Mouse (Mus musculus): ENCODE measurements around the gene Olfr605.
"Not testable (repeated sequence)": the region's sequence is repeated elsewhere in the genome, so short reads cannot be mapped to it uniquely, and the experiment has no call there.

The Olfr605 gene

DNA sequence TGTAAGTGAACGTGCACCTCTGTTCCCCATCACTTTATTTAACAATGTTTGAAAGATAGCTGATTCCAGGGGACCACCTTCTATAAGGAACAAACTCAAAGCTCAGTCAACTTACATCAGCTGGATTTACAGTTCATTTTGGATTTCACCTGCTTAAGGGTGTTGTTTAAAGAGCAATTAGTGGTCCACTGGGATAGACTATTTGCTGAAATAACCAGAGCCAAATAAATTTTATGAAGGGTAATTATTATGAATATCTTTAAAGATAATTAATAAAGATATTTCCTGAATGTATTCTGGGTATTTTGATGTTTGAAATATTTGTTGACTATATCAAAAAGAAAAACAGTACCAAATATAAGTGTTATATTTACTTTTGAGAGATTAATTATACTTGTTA, at the start of gene Olfr605:
TSS of gene Olfr605 (minus strand) at position 101 of the 400 bp plus-strand sequence.
- DNase-seq (ENCODE audit: low read depth, low spot score) = no peak

DNA sequence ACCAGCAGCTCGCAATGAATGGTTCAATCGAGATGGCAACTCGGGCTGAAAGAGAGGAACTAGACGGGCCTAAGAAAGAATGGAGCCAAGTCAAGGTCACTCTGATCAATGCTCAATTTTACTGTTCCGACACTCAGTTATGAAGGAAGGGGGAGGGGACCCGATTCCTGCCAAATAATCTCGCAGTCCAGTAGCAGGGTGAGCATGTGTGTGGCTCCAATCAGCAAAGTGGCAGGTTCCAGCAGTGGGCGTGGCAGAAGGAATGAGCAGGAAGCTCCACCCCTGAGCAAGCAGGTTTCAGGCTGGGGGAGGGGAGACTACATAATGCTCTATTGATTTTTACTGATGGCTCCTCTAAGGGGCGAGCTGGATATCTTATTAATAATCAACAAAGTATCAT, 31.9 kb upstream of the Olfr605 start:
- DNase-seq (ENCODE audit: low read depth, low spot score) = not testable (repeated sequence)

DNA sequence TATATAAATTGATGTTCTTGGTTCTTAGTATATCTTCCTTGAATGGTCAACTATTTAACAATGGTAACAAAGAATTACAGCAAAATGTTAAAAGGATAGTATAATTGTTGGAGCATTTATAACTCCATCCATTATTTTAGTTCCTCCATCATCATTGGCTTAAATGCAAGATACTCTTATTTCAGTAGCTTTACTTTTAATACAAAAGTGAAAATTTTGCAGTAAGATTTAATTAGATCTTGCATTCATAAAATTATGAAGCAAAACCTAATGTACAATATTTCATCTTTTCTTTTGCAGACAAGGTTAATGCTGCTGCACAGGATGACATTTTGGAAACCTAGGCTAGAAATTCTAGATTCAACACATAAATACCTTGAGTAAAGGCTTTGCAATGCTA, 24.3 kb upstream of the Olfr605 start, which contains the start of gene Olfr608:
TSS of gene Olfr608 (plus strand) at position 301 of the 400 bp plus-strand sequence.
- DNase-seq (ENCODE audit: low read depth, low spot score) = no peak

DNA sequence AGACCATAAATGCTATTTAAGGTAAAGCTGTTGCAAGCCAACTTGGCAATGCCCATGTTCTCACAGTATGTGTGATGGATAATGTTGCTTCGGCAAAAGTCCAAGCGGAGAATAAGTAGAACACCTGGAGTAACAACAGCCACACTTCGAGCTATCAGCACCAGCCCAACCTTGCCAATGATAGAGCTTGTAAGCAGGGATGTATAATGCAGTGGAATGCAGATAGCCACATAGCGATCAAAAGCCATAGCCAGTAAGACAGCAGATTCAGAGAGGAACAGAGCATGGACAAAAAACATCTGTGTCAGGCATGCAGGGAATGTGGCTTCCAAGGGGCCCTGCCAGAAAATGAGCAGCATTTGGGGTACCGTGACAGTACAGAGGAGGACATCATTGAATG, 15.4 kb upstream of the Olfr605 start:
- DNase-seq (ENCODE audit: low read depth, low spot score) = no peak

DNA sequence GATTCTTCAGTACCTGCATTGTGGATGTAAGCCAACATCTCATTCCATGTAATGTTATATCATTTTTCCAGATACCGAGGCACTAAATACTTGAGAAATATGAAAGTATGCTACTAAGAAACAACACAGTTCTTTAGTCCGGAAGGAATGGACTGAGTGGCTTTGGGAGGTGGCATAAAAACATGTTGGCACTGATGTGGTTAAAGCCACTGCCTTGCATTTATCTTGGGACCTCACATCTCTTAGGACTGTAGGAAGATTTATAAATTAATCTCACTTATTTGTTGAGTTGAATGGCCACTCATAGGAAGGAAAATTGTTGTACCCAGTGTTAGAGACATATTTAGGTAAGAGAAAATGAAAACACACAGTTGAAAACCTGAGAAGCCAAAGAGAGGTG, 3.5 kb upstream of the Olfr605 start, which contains the start of gene Olfr606:
TSS of gene Olfr606 (plus strand) at position 301 of the 400 bp plus-strand sequence.
- DNase-seq (ENCODE audit: low read depth, low spot score) = no peak

DNA sequence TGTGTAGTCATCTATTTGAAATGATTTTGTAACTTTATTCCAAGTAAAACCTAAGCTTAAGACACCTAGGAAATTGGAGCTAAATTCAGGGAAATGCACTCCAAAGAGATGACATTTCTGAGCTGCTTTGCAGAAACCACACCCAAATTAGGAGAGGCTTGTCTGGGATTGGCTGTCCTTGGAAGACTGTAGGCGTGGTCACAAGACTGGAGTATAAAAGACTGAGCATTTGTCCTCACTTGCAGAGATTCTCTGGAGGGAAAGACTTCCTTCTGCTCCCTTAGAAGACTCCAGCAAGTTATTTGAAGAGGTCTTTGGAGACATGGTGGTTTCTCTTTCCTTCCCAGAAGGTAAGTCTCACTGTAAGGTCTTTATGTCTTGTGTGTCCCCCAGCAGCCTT, 30.5 kb downstream of the Olfr605 start, which contains the start of gene Usp17lc:
TSS of gene Usp17lc (plus strand) at position 301 of the 400 bp plus-strand sequence.
- not testable (repeated sequence) for DNase-seq (ENCODE audit: low read depth, low spot score)

DNA sequence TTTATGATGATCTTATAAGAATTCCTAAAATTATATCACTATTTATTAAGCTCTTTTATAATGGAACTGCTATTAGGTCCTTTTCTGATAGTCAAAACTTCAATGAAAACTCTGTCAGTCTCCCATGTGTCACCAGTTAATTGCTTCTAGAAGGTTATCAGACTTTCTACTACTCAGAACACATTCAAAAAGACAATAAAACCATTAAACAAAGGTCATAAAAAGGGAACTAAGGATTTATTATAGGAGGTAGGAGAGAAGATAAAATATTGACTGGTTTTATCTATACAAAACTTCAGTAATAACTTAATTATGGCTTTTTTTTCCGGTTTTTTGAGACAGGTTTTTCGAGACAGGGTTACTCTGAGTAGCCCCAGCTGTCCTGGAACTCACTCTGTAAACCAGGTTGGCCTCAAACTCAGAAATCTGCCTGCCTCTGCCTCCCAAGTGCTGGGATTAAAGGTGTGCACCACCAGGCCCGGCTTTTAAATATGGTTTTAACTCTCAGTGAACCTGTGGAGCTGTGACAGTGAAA, 38.7 kb downstream of the Olfr605 start:
- DNase-seq (ENCODE audit: low read depth, low spot score) = not testable (repeated sequence)

DNA sequence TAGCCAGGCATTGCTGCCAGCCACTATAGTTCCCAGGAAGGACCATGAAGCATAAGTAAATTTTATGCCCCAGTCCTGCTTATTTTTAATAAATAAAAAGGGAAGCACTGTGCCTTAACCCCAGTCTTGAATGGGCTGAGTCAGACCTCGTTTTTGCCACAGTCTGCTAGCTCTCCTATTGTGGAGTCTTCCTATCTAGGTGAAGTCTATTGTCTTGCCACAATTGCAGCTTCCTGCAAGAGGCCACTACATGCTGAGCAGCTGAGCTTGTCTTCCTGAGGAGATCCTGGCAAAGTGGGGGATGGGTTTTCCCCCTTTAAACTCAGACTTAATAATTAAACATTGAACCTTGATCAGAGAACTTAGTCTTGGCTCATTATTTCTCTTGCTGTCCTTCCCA, 46.3 kb downstream of the Olfr605 start:
- DNase-seq (ENCODE audit: low read depth, low spot score) = no peak

DNA sequence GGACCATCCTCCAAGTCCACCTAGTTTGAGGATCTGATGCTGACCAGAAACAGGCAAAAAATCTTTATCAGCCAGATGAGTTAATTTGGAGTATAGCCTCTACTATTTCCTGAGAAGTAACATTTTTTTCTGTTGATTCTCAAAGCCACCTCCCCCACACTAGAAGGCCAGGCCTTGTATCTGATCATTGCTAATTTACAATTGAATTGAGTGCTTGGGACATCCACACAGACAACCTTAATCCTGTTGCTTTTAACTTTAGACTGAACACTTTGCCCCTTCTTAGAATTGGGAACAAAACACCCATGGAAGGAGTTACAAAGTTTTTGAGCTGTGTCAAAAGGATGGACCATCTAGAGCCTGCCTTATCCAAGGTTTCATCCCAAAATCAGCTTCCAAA, 47.5 kb downstream of the Olfr605 start:
- DNase-seq (ENCODE audit: low read depth, low spot score) = no peak

All from CD4-positive helper T cell, adult 2 months (primary cell).